13 mouse cellular contexts compared by ENCODE assay signal in the genomic region with DNA sequence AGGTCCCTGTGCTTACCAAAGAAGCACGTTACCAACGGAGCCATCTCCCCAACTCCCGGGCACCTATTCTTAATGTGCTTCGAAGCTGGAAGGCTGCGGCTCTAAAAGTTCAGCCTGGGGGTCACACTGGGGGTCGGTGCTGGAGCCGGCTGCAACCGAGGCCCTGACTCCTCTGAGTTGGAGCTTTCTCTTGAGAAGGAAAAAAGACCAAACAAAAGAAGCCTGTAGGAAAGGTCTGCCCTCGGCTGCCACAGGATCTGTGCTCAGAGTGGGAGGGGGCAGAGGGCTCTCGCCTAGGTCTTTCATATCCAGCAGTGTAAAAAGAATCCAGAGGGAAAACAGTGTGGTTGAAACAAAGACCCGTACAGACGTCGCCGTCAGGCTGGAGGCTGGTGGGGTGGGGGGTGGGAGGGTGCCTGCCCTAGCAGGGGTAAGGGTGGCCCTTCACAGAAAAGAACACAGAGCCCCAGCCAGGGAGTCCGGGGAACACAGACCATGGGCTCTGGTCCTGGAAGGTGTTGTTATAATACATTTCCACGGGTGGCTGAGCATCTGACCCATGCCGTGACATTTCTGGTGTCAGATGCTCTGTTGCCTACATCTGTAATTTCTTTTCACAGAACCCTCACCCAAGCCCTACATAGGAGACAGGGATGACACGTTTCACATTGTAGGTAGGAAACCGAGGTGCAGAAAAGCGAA. TPM values are rescaled to one million over a fixed set of nuclear protein-coding genes. Genes with fewer than 3 reads are reported as not detected.
DNase-seq lines count a peak whose midpoint lies in the region; ATAC-seq lines count a peak whose summit lies in the region.
"Had no signal": no experiment of that assay in that cellular context is flagged by ENCODE, and none has a peak within 500 bp of the region (broad histone marks: within the 10 kb centered on the region; RNA-seq: fewer than 3 reads in every experiment).

No protein-coding gene starts in this region.

- peak; percentile 62; the same call in 1 of the 2 replicates for ATAC-seq in midbrain, embryonic 11.5 days (ENCODE audit: low FRiP score)
- ATAC-seq in midbrain, embryonic 15.5 days (replicated peaks), result no peak
- no peak for ATAC-seq in embryonic facial prominence, embryonic 12.5 days (ENCODE audit: insufficient number of reproducible peaks, insufficient read depth, low FRiP score, low TSS enrichment)
- ATAC-seq: liver, postnatal 0 days had no signal

- H3K9ac ChIP-seq in midbrain, embryonic 11.5 days (ENCODE audit: low read length), result peak overlapping the region; percentile 22
- no peak overlapping the region for H3K9ac ChIP-seq in midbrain, embryonic 15.5 days
- no peak overlapping the region for H3K9ac ChIP-seq in embryonic facial prominence, embryonic 12.5 days
- H3K9ac ChIP-seq: liver, postnatal 0 days had no signal

- H3K27me3 ChIP-seq in midbrain, embryonic 11.5 days (ENCODE audit: control insufficient read depth, insufficient read depth, low read length), result 0 out of 2 replicates have a peak, but pooled peaks cover 5% of the 10 kb centered on the region
- peaks cover 3% of the 10 kb centered on the region; the same call in 1 of the 2 replicates for H3K27me3 ChIP-seq in midbrain, embryonic 15.5 days (replicated peaks)
- H3K27me3 ChIP-seq in embryonic facial prominence, embryonic 12.5 days, result no peaks in the 10 kb centered on the region
- no peaks in the 10 kb centered on the region for H3K27me3 ChIP-seq in limb, embryonic 10.5 days (ENCODE audit: low read depth, poor library complexity, severe bottlenecking)

- H3K4me2 ChIP-seq in midbrain, embryonic 11.5 days, result peak overlapping the region; percentile 12; the same call in 1 of the 2 replicates
- no peak overlapping the region for H3K4me2 ChIP-seq in midbrain, embryonic 15.5 days
- H3K4me2 ChIP-seq in embryonic facial prominence, embryonic 12.5 days (replicated peaks), result peak overlapping the region; percentile 13; the same call in 1 of the 2 replicates

- peaks cover 42% of the 10 kb centered on the region for H3K4me1 ChIP-seq in midbrain, embryonic 11.5 days (ENCODE audit: control insufficient read depth, insufficient read depth, low read length)
- peaks cover 36% of the 10 kb centered on the region for H3K4me1 ChIP-seq in midbrain, embryonic 15.5 days
- peaks cover 64% of the 10 kb centered on the region for H3K4me1 ChIP-seq in embryonic facial prominence, embryonic 12.5 days
- peaks cover 78% of the 10 kb centered on the region for H3K4me1 ChIP-seq in limb, embryonic 10.5 days

- H3K4me3 ChIP-seq in midbrain, embryonic 11.5 days (ENCODE audit: low read depth, low read length), result no peak overlapping the region
- no peak overlapping the region for H3K4me3 ChIP-seq in midbrain, embryonic 15.5 days
- H3K4me3 ChIP-seq in embryonic facial prominence, embryonic 12.5 days, result no peak overlapping the region
- H3K4me3 ChIP-seq in limb, embryonic 10.5 days, result no peak overlapping the region

- DNase-seq in midbrain, embryonic 11.5 days (ENCODE audit: low spot score, missing footprints), result peak; percentile 92
- DNase-seq in limb, embryonic 10.5 days (ENCODE audit: low spot score), result no peak
- peak; percentile 22 for DNase-seq in retina, postnatal 1 day
- no peak for DNase-seq in adrenal gland, postnatal 4 days (ENCODE audit: low spot score in 2 of 2)
- DNase-seq in adrenal gland, adult 18-20 months (ENCODE audit: low spot score in 2 of 2), result no peak
- DNase-seq: cerebellum, adult 18-20 months; heart, adult 18-20 months; heart, postnatal 10 days; kidney, postnatal 10 days; liver, postnatal 0 days had no signal

- 10% methylated on average over 20 of the region's 20 CpGs for WGBS in midbrain, embryonic 11.5 days
- WGBS in midbrain, embryonic 15.5 days, result 13% methylated on average over 20 of the region's 20 CpGs
- 14% methylated on average over 20 of the region's 20 CpGs for WGBS in embryonic facial prominence, embryonic 12.5 days
- WGBS in limb, embryonic 10.5 days, result 52% methylated on average over 20 of the region's 20 CpGs

- H3K9me3 ChIP-seq in midbrain, embryonic 11.5 days (ENCODE audit: control insufficient read depth, low read length), result peaks cover 3% of the 10 kb centered on the region; the same call in 1 of the 2 replicates
- no peaks in the 10 kb centered on the region for H3K9me3 ChIP-seq in midbrain, embryonic 15.5 days
- H3K9me3 ChIP-seq in embryonic facial prominence, embryonic 12.5 days, result no peaks in the 10 kb centered on the region
- 0 out of 2 replicates have a peak, but pooled peaks cover 4% of the 10 kb centered on the region for H3K9me3 ChIP-seq in limb, embryonic 10.5 days (replicated peaks)

- H3K27ac ChIP-seq in midbrain, embryonic 11.5 days (ENCODE audit: low read depth, low read length), result peak overlapping the region; percentile 23
- no peak overlapping the region for H3K27ac ChIP-seq in midbrain, embryonic 15.5 days
- peak overlapping the region; percentile 76 for H3K27ac ChIP-seq in embryonic facial prominence, embryonic 12.5 days
- H3K27ac ChIP-seq in limb, embryonic 10.5 days, result peak overlapping the region; percentile 86
- H3K27ac ChIP-seq: macrophage had no signal

- peaks cover 8% of the 10 kb centered on the region; the same call in 1 of the 2 replicates for H3K36me3 ChIP-seq in midbrain, embryonic 11.5 days (ENCODE audit: control insufficient read depth, insufficient read depth, low read length)
- H3K36me3 ChIP-seq in midbrain, embryonic 15.5 days (replicated peaks), result no peaks in the 10 kb centered on the region
- H3K36me3 ChIP-seq in embryonic facial prominence, embryonic 12.5 days, result peaks cover 13% of the 10 kb centered on the region
- peaks cover 86% of the 10 kb centered on the region for H3K36me3 ChIP-seq in limb, embryonic 10.5 days

RNA-seq across cellular contexts. Expression of a gene that starts 25.5 kb away (rescaled TPM):
- 27.8 and 31.4 TPM in 2 replicates for polyA plus RNA-seq in midbrain, embryonic 11.5 days (2014; fragmentation: Nextera tagmentation; extraction: Ambion mirVana)
- 13.4 and 14.8 TPM in 2 replicates for polyA plus RNA-seq in midbrain, embryonic 15.5 days (2015; fragmentation: Nextera tagmentation; extraction: Ambion mirVana)
- 48.4 and 57.9 TPM in 2 replicates for polyA plus RNA-seq in embryonic facial prominence, embryonic 12.5 days (2016; fragmentation: Nextera tagmentation; extraction: Ambion mirVana)
- 124 TPM in 2 replicates for polyA plus RNA-seq in limb, embryonic 10.5 days (2016; fragmentation: Nextera tagmentation; extraction: Ambion mirVana)
- 10 to 100 TPM; 12.2 to 14.5 TPM for total RNA-seq in adrenal gland, postnatal 4 days (2021)
- total RNA-seq in adrenal gland, adult 18-20 months (2021), result 1 to 10 TPM; 2.9 to 5.6 TPM
- polyA plus RNA-seq: macrophage had no signal

Comparison
In these comparisons a context has a peak if more than half of its experiments do, and no peak if none do; other contexts are left out.
1. DNase-seq: peak in midbrain, embryonic 11.5 days (single experiment) and retina, postnatal 1 day (single experiment); none in limb, embryonic 10.5 days (single experiment), adrenal gland, postnatal 4 days (0 of 2) and adrenal gland, adult 18-20 months (0 of 2).